Mouse (Mus musculus): ENCODE measurements at regions not wholly inside any gene's neighbourhood (a gene's known extent, or its start where the extent isn't known, plus 50 kb on each side); places are given as distances from the start of the nearest gene placed in this dataset.

DNA sequence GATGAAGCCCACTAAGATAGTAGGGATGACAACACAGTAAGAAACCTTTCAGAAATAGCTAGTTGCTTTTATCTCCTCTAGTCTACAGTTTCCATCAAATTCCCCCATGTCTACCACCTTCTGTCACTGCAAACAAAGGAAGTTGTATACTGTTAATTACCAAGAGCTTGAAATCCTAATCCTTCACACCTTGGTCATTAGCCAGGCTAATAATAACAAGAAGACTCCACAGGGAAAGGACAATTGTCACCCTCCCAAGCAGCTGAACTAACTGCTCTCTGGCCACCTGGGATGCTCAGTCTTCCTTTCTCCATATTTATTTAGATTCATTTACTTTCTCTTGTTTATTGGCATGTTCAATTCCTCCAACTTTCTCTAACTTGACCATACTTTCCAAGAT lies 130.5 kb upstream of the Tll1 start:
- no peak overlapping the region for H3K4me3 ChIP-seq (replicated peaks)
- no peak overlapping the region for H3K4me2 ChIP-seq (replicated peaks)
- ATAC-seq (ENCODE audit: insufficient number of reproducible peaks, low FRiP score, low TSS enrichment, low read depth): no peak
- no peaks in the 10 kb centered on the region for H3K9me3 ChIP-seq (replicated peaks)
- no peak overlapping the region for H3K27ac ChIP-seq (replicated peaks)
- H3K27me3 ChIP-seq: no peaks in the 10 kb centered on the region
- no peaks in the 10 kb centered on the region for H3K4me1 ChIP-seq
- no peaks in the 10 kb centered on the region for H3K36me3 ChIP-seq
- H3K9ac ChIP-seq: no peak overlapping the region

DNA sequence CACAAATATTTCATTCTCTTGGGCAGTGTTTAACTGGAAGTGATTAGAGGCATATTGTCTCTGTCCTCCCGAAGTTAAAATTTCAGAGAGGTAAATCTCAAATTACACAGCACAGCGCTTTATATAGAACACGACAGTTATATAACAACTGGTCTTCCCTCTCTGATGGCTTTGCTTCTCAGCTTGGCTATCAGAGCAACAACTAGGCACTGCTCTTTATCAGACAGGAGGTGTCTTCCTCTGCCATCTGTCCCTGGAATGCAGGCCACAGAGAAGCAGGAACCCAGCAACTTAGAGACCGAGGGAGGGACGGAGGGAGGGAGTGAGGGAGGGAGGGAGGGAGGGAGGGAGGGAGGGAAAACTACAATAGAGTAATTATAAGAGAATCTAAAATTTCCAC lies 129.4 kb upstream of the Tll1 start:
- 17% methylated on average over 5 of the region's 5 CpGs for WGBS
- no peak overlapping the region for H3K27ac ChIP-seq (replicated peaks)
- no peak overlapping the region for H3K9ac ChIP-seq
- H3K4me1 ChIP-seq: no peaks in the 10 kb centered on the region
- no peaks in the 10 kb centered on the region for H3K36me3 ChIP-seq
- no peaks in the 10 kb centered on the region for H3K9me3 ChIP-seq (replicated peaks)
- no peak overlapping the region for H3K4me2 ChIP-seq (replicated peaks)
- no peak for ATAC-seq (ENCODE audit: insufficient number of reproducible peaks, low FRiP score, low TSS enrichment, low read depth)
- no peak overlapping the region for H3K4me3 ChIP-seq (replicated peaks)
- H3K27me3 ChIP-seq: no peaks in the 10 kb centered on the region

DNA sequence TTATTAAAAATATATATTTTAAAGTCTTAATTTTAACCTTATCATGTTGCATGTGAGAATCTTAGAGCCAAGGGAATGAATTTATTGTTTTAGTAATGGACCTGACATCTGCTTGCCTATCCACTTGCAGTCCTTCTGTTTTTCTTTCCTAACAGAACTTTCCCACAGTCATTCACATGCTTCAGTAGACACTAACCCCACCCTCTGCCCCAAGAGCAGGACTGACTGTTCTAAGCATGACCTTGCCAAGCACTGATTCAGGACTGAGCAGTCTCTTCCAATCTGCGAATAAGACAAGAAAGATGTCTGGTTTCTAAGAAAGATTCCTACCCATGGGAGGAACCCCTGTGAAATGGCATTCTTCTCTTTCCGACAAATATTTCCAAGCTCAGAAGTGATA lies 117.9 kb upstream of the Tll1 start:
- no peaks in the 10 kb centered on the region for H3K27me3 ChIP-seq
- H3K9ac ChIP-seq: no peak overlapping the region
- H3K9me3 ChIP-seq (replicated peaks): no peaks in the 10 kb centered on the region
- H3K27ac ChIP-seq (replicated peaks): no peak overlapping the region
- ATAC-seq (ENCODE audit: insufficient number of reproducible peaks, low FRiP score, low TSS enrichment, low read depth): no peak
- H3K4me3 ChIP-seq (replicated peaks): no peak overlapping the region
- WGBS: 86% methylated on average over 2 of the region's 2 CpGs
- H3K4me1 ChIP-seq: no peaks in the 10 kb centered on the region
- no peak overlapping the region for H3K4me2 ChIP-seq (replicated peaks)
- no peaks in the 10 kb centered on the region for H3K36me3 ChIP-seq

DNA sequence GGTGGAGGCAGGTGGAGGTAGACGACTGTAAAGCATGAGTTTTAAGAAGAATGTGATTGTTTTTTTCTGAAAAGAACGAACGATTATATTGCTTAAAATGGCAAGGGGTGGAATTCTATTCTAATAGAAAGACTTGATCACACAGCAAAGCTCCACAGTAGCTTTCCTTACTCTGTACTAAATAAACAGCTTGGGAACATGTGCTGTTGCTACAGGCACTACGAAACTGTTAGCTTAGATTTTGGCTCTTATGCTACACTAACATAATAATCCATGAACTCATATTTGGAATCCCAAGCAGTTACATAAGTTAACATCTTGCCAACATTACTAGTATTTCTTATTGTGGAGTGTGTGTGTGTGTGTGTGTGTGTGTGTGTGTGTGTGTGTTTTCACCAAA lies 114.3 kb upstream of the Tll1 start:
- Histone ChIP-seq H3K4me2 (replicated peaks) (no peak overlapping the region), H3K4me1 (no peaks in the 10 kb centered on the region), H3K27me3 (no peaks in the 10 kb centered on the region), H3K4me3 (replicated peaks) (no peak overlapping the region), H3K9me3 (replicated peaks) (no peaks in the 10 kb centered on the region), H3K27ac (replicated peaks) (no peak overlapping the region), H3K36me3 (no peaks in the 10 kb centered on the region), H3K9ac (no peak overlapping the region)
- WGBS: 71% methylated on average over 4 of the region's 4 CpGs
- ATAC-seq (ENCODE audit: insufficient number of reproducible peaks, low FRiP score, low TSS enrichment, low read depth): no peak

DNA sequence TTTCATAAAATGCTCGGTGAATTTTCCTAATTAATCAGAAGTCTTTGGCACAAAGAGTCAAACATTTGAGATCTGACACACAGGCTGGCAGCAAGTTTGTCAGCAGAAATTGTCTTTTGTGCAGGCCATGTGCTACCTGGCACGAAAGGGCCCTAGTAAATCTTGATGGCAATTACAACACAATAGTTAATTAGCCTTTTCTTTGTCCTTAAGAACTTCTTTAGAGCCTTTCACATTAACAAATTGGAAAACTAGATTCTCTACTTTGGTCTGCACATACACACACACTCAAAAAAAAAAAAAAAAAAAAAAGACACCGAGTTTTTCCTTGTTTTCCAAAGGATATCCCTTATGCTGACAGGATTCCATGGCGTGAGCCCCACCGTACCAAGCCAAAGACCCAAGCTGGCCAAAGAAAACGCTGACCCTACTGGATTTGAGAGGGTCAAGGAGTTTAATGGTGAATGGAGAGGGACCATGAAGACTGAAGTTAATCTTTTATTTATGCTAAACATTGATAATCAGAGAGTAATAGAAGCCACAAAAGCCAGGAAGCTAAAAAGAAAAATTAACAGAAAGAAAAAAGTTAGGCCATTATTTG lies 113.2 kb upstream of the Tll1 start:
- H3K4me1 ChIP-seq: no peaks in the 10 kb centered on the region
- 74% methylated on average over 6 of the region's 6 CpGs for WGBS
- H3K4me3 ChIP-seq (replicated peaks): no peak overlapping the region
- H3K27ac ChIP-seq (replicated peaks): no peak overlapping the region
- no peak overlapping the region for H3K9ac ChIP-seq
- H3K4me2 ChIP-seq (replicated peaks): no peak overlapping the region
- no peaks in the 10 kb centered on the region for H3K27me3 ChIP-seq
- no peaks in the 10 kb centered on the region for H3K9me3 ChIP-seq (replicated peaks)
- ATAC-seq (ENCODE audit: insufficient number of reproducible peaks, low FRiP score, low TSS enrichment, low read depth): no peak
- no peaks in the 10 kb centered on the region for H3K36me3 ChIP-seq

DNA sequence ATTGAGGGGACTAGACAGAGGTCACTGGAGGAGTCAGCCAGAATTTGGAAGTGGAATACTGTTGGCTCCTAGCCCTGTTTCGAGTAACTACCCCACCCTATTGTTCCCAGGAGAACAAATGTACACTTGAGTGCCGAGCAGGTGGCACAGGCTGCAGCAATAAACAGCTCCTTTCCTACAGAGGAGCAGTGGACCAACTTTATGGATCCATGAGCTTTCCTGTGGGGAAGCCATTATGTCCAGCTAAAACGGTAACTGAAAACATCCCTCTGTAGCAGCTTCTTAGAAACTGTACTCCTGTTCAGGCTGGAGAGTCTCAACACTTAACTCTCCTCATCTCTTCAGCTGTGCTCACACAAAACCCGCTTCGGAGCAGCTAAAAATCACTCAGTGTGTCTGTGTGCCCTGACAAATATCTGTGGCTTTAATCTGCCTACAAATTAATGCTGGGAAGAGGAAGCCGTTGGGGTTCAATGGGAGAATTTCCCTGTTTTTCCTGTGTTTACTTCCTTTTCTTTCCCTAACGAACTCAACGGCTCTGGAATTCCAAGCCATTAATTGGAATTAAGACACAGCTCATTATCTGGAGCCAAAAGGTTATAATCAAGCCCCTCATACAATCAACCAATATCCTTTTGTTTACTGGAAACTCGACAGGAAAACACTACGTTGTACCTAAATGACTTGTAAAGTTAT lies 112.6 kb upstream of the Tll1 start:
- no peak overlapping the region for H3K4me3 ChIP-seq (replicated peaks)
- no peak; the same call in 1 of the 2 replicates for ATAC-seq (ENCODE audit: insufficient number of reproducible peaks, low FRiP score, low TSS enrichment, low read depth)
- H3K36me3 ChIP-seq: no peaks in the 10 kb centered on the region
- H3K9me3 ChIP-seq (replicated peaks): no peaks in the 10 kb centered on the region
- 51% methylated on average over 10 of the region's 10 CpGs for WGBS
- H3K27me3 ChIP-seq: no peaks in the 10 kb centered on the region
- H3K4me2 ChIP-seq (replicated peaks): no peak overlapping the region
- H3K9ac ChIP-seq: no peak overlapping the region
- no peak overlapping the region for H3K27ac ChIP-seq (replicated peaks)
- H3K4me1 ChIP-seq: no peaks in the 10 kb centered on the region

DNA sequence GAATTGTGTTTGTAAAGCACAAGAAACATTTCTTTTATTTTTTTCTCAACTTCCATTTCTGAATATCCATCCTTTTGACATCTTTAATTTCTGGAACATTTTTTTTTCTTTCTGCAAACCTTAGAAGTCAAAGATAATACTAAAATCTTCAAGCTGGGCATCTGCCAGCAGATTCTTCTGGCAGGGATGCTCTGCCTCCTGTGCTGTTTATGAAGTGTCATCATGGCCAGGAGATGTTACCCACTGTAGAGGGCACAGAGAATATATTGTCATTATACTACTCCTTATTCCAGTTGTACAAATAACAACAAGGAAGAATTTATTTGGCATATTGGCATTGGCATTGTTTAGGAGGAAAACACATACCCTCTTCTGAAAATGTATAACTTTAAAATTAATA lies 111.7 kb upstream of the Tll1 start:
- ATAC-seq (ENCODE audit: insufficient number of reproducible peaks, low FRiP score, low TSS enrichment, low read depth): no peak

DNA sequence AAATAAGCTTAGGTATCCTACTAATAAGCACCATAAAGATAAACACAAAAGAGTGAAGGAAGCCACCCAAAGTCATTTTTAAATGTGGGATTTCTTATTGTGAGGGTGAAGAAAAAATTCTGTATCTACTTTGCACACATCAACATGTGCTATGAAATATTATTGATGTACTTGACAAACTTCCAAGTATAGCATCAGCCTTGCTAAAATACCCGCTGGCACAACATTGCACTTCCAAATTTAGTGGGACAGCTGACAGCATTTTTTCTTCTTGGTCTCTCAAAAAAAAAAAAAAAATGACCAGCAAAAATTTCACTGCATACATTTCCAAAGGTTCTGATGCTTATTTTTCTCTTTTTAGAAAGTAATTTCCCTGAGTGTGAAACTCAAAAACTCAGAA lies 101.9 kb upstream of the Tll1 start:
- no peaks in the 10 kb centered on the region for H3K9me3 ChIP-seq (replicated peaks)
- no peaks in the 10 kb centered on the region for H3K27me3 ChIP-seq
- H3K4me1 ChIP-seq: no peaks in the 10 kb centered on the region
- no peak overlapping the region for H3K4me3 ChIP-seq (replicated peaks)
- H3K36me3 ChIP-seq: no peaks in the 10 kb centered on the region
- ATAC-seq (ENCODE audit: insufficient number of reproducible peaks, low FRiP score, low TSS enrichment, low read depth): no peak
- 69% methylated on average over 1 of the region's 1 CpGs for WGBS
- no peak overlapping the region for H3K27ac ChIP-seq (replicated peaks)
- H3K9ac ChIP-seq: no peak overlapping the region
- no peak overlapping the region for H3K4me2 ChIP-seq (replicated peaks)

More for the DNA sequence above, 111.7 kb upstream of the Tll1 start:
- H3K9me3 ChIP-seq (replicated peaks): no peaks in the 10 kb centered on the region
- H3K27ac ChIP-seq (replicated peaks): no peak overlapping the region
- no peak overlapping the region for H3K4me2 ChIP-seq (replicated peaks)
- no peak overlapping the region for H3K9ac ChIP-seq
- no peaks in the 10 kb centered on the region for H3K4me1 ChIP-seq
- H3K27me3 ChIP-seq: no peaks in the 10 kb centered on the region
- no peak overlapping the region for H3K4me3 ChIP-seq (replicated peaks)
- no peaks in the 10 kb centered on the region for H3K36me3 ChIP-seq

DNA sequence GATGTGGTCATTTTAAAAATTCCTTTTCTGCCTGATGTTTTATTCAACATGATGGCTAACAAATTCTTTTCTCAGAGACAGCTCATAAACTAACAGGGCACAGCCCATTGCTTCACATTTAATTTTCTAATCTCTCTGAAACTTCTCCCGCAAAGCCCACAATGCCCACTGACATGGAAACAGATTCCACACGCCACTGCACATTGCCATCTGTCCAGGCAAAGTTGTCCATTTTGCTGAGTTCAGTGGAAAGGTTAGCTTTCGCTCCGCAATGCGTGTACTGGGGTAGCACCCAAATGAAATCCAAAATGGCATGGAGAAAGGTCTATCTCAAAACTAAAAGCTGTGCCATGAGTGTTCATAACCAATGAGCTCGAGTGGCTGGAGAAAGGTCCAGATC lies 76.7 kb upstream of the Tll1 start:
- 84% methylated on average over 6 of the region's 6 CpGs for WGBS
- ATAC-seq (ENCODE audit: insufficient number of reproducible peaks, low FRiP score, low TSS enrichment, low read depth): no peak
- H3K36me3 ChIP-seq: no peaks in the 10 kb centered on the region
- no peak overlapping the region for H3K27ac ChIP-seq (replicated peaks)
- H3K4me1 ChIP-seq: no peaks in the 10 kb centered on the region
- H3K9ac ChIP-seq: no peak overlapping the region
- no peaks in the 10 kb centered on the region for H3K27me3 ChIP-seq
- H3K4me3 ChIP-seq (replicated peaks): no peak overlapping the region
- no peak overlapping the region for H3K4me2 ChIP-seq (replicated peaks)
- no peaks in the 10 kb centered on the region for H3K9me3 ChIP-seq (replicated peaks)

DNA sequence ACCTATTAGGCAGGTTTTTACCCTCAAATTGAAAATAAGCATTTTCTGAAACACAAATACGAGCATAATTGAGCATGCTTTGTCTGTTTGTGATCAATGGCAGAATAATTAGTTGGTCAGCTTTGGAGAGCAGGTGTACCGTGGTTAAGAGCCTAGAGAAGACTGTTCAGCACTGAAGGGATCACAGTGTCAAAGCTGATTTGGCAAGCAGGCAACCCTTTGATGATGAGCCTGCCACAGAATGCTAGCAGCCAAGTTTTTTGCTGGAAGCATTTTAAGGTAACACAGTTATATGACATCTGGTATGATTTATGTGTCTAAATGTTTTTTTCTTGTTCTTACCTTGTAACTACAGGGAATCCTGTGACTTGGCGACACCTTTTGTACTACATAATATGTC lies 75.5 kb upstream of the Tll1 start:
- Histone ChIP-seq H3K4me2 (replicated peaks) (no peak overlapping the region), H3K36me3 (no peaks in the 10 kb centered on the region), H3K27ac (replicated peaks) (no peak overlapping the region), H3K9ac (no peak overlapping the region), H3K4me3 (replicated peaks) (no peak overlapping the region), H3K27me3 (no peaks in the 10 kb centered on the region), H3K9me3 (replicated peaks) (no peaks in the 10 kb centered on the region), H3K4me1 (no peaks in the 10 kb centered on the region)
- ATAC-seq (ENCODE audit: insufficient number of reproducible peaks, low FRiP score, low TSS enrichment, low read depth): no peak
- 37% methylated on average over 3 of the region's 3 CpGs for WGBS

DNA sequence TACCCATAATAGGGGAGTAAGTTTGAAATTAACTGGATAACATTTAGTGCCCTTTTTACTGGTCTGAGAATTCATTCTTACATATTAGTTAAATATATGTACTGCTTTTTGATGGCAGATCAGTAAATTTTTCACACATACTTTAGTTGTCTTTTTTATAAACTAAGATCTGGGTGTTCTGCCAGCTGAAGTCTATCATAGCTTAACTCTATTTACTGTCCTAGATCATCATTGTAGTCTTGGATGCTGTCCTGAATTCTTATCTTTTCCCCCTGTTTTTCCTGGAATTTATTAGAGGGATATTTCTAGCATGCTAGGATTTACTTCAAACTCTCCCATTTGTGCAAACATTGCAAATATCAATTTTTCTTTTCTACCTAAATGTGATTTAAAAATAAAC lies 74.3 kb upstream of the Tll1 start:
- Histone ChIP-seq H3K27ac (replicated peaks) (no peak overlapping the region), H3K4me3 (replicated peaks) (no peak overlapping the region), H3K36me3 (no peaks in the 10 kb centered on the region), H3K4me2 (replicated peaks) (no peak overlapping the region), H3K4me1 (no peaks in the 10 kb centered on the region), H3K27me3 (no peaks in the 10 kb centered on the region), H3K9me3 (replicated peaks) (no peaks in the 10 kb centered on the region), H3K9ac (no peak overlapping the region)
- ATAC-seq (ENCODE audit: insufficient number of reproducible peaks, low FRiP score, low TSS enrichment, low read depth): no peak

- Histone ChIP-seq H3K4me1 (no peaks in the 10 kb centered on the region), H3K27me3 (no peaks in the 10 kb centered on the region), H3K9me3 (replicated peaks) (no peaks in the 10 kb centered on the region), H3K9ac (no peak overlapping the region), H3K36me3 (no peaks in the 10 kb centered on the region), H3K4me2 (replicated peaks) (no peak overlapping the region), H3K4me3 (replicated peaks) (no peak overlapping the region), H3K27ac (replicated peaks) (no peak overlapping the region)
- no peak for ATAC-seq (ENCODE audit: insufficient number of reproducible peaks, low FRiP score, low TSS enrichment, low read depth)
- WGBS: 69% methylated on average over 6 of the region's 6 CpGs
These were observed 70.0 kb upstream of the Tll1 start for GRCm38 (mm10) chr8:64276058-64276457.

Data from embryonic facial prominence, embryonic 15.5 days (tissue).